Mouse (Mus musculus) heart, postnatal 0 days (tissue): ENCODE data around the gene Blcap. TPM values are rescaled to one million over a fixed set of nuclear protein-coding genes. Genes with fewer than 3 reads are reported as not detected.

Experiments
- ATAC-seq: fragments of 200-750 bp; cut with Nextera tagmentation; 2 replicates; pipeline ENCODE4 v1.8.0; 2017; ENCODE audit warnings: low read depth, moderate number of reproducible peaks, moderate library complexity; ENCODE audit not compliant: insufficient read depth
- DNase-seq: peaks from one replicate; pipeline ENCODE4 v3.0.0-alpha.2; 2016; ENCODE audit warnings: low spot score
- H3K27ac ChIP-seq: fragments of 300-500 bp; sonication (generic); 2 replicates; pipeline ENCODE4 v1.5.1; 2014; ENCODE audit warnings: low read depth, mild to moderate bottlenecking
- H3K27me3 ChIP-seq: fragments of 300-500 bp; sonication (generic); 2 replicates; pipeline ENCODE4 v1.6.1; 2014; ENCODE audit warnings: low read length, mixed read lengths; ENCODE audit not compliant: control insufficient read depth, insufficient read depth
- H3K36me3 ChIP-seq: fragments of 300-500 bp; sonication (generic); replicated peaks from 2 replicates; pipeline ENCODE4 v1.6.1; 2014; ENCODE audit warnings: low read length, mixed read lengths; ENCODE audit not compliant: control insufficient read depth, insufficient read depth
- H3K4me1 ChIP-seq: fragments of 300-500 bp; sonication (generic); 2 replicates; pipeline ENCODE4 v1.6.1; 2014; ENCODE audit warnings: antibody characterized with exemption; ENCODE audit not compliant: control insufficient read depth, insufficient read depth
- H3K4me2 ChIP-seq: fragments of 300-500 bp; sonication (generic); 2 replicates; pipeline ENCODE4 v1.6.1; 2014; ENCODE audit warnings: low read depth, mild to moderate bottlenecking, low read length, moderate library complexity
- H3K4me3 ChIP-seq: fragments of 300-500 bp; sonication (generic); 2 replicates; pipeline ENCODE4 v1.5.1; 2014; ENCODE audit warnings: low read depth, low read length
- H3K9ac ChIP-seq: fragments of 300-500 bp; sonication (generic); replicated peaks from 2 replicates; pipeline ENCODE4 v1.6.1; 2014; ENCODE audit warnings: low read depth, low read length, mixed read lengths
- H3K9me3 ChIP-seq: fragments of 300-500 bp; sonication (generic); replicated peaks from 2 replicates; pipeline ENCODE4 v1.6.1; 2016; ENCODE audit warnings: low read length; ENCODE audit not compliant: control insufficient read depth
- CTCF ChIP-seq: IDR thresholded peaks from 2 replicates; pipeline ENCODE4 v1.5.1; 2016; ENCODE audit warnings: antibody characterized with exemption, control low read depth, low read depth
- EP300 ChIP-seq: IDR thresholded peaks from 2 replicates; pipeline ENCODE4 v1.6.1; 2016; ENCODE audit warnings: antibody characterized with exemption, low read depth
- WGBS: fragments of 180-500 bp; shearing (Covaris S2); extraction: QIAGEN DNeasy Blood & Tissue Kit; methylation state at CpG from one replicate; pipeline ENCODE4 v1.1.7; 2014; 5-methylcytosine and 5-hydroxymethylcytosine counted together
- polyA plus RNA-seq: library from polyadenylated mRNA; unstranded; fragments of >200 nt; fragmentation: Nextera tagmentation; extraction: Ambion mirVana; gene quantifications from 2 replicates; pipeline ENCODE4 v1.2.1, GENCODE M21; 2015
- total RNA-seq: library from RNA; depleted of rRNA; stranded (reverse); fragments of >200 nt; gene quantifications from 2 replicates; pipeline ENCODE4 v1.2.3, GENCODE M21; 2014; ENCODE audit warnings: low replicate concordance

Blcap gene
- total and polyA plus RNA-seq, 2 experiments from 2014 or later: 35.5 to 49.5 TPM

- no peak for TF ChIP-seq CTCF
- no peak for TF ChIP-seq EP300
- Histone ChIP-seq H3K27me3 (no peaks in the 10 kb centered on the region), H3K9me3 (no peaks in the 10 kb centered on the region), H3K4me2 (no peak overlapping the region), H3K36me3 (peaks cover 22% of the 10 kb centered on the region), H3K4me1 (peaks cover 17% of the 10 kb centered on the region), H3K4me3 (no peak overlapping the region), H3K9ac (no peak overlapping the region), H3K27ac (no peak overlapping the region)
- 51% methylated on average over 10 of the region's 10 CpGs for WGBS
- DNase-seq: peak; percentile 33
- ATAC-seq: peak; percentile 67; the same call in 1 of the 2 replicates
These were observed 18.8 kb downstream of the Blcap start for GRCm38 (mm10) chr2:157552158-157552886.

DNA sequence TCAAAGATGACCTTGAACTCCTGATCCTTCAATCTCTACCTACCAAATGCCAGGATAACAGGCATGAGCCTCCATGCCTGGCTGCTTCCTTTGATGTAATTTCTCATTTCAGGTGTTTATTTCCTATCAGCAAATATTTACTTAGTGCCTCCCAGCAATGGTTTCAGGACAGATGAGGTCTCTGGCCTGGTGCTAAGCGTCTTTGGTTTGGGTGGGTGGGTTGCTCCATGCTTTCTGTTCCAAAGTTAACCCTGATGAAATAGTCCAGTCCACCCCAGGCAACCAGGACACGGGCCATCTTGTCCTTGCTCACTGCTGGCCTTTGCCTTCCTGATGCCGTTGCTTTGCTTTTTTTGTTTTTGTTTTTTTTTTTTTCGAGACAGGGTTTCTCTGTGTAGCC, 20.8 kb downstream of the Blcap start:
- peaks cover 16% of the 10 kb centered on the region for H3K4me1 ChIP-seq
- TF ChIP-seq CTCF (no peak), EP300 (no peak)
- no peak overlapping the region for H3K4me3 ChIP-seq
- no peak overlapping the region for H3K4me2 ChIP-seq
- DNase-seq (no peak), ATAC-seq (no peak)
- 82% methylated on average over 4 of the region's 4 CpGs for WGBS
- no peaks in the 10 kb centered on the region for H3K9me3 ChIP-seq
- H3K9ac ChIP-seq: no peak overlapping the region
- peaks cover 27% of the 10 kb centered on the region for H3K36me3 ChIP-seq
- no peaks in the 10 kb centered on the region for H3K27me3 ChIP-seq
- no peak overlapping the region for H3K27ac ChIP-seq

GRCm38 (mm10) chr2:157546686-157547085, 24.4 kb downstream of the Blcap start:
- Histone ChIP-seq H3K9ac (no peak overlapping the region), H3K27ac (no peak overlapping the region), H3K4me2 (no peak overlapping the region), H3K27me3 (no peaks in the 10 kb centered on the region), H3K4me3 (no peak overlapping the region), H3K4me1 (no peaks in the 10 kb centered on the region), H3K36me3 (peaks cover 53% of the 10 kb centered on the region), H3K9me3 (no peaks in the 10 kb centered on the region)
- TF ChIP-seq EP300 (no peak), CTCF (no peak)
- DNase-seq (no peak), ATAC-seq (no peak)

GRCm38 (mm10) chr2:157544333-157544888, 26.7 kb downstream of the Blcap start:
- Histone ChIP-seq H3K9ac (no peak overlapping the region), H3K9me3 (no peaks in the 10 kb centered on the region), H3K4me3 (no peak overlapping the region), H3K36me3 (peaks cover 52% of the 10 kb centered on the region), H3K4me1 (no peaks in the 10 kb centered on the region), H3K27me3 (no peaks in the 10 kb centered on the region), H3K27ac (no peak overlapping the region), H3K4me2 (no peak overlapping the region)
- DNase-seq (no peak), ATAC-seq (no peak)
- TF ChIP-seq CTCF (no peak), EP300 (no peak)
- 83% methylated on average over 9 of the region's 9 CpGs for WGBS

GRCm38 (mm10) chr2:157542415-157542814, 28.7 kb downstream of the Blcap start:
- Histone ChIP-seq H3K4me1 (no peaks in the 10 kb centered on the region), H3K4me2 (no peak overlapping the region), H3K9me3 (no peaks in the 10 kb centered on the region), H3K4me3 (no peak overlapping the region), H3K27me3 (no peaks in the 10 kb centered on the region), H3K36me3 (peaks cover 37% of the 10 kb centered on the region), H3K9ac (no peak overlapping the region), H3K27ac (no peak overlapping the region)
- DNase-seq (no peak), ATAC-seq (no peak)
- 89% methylated on average over 4 of the region's 4 CpGs for WGBS
- TF ChIP-seq EP300: no peak
- no peak for TF ChIP-seq CTCF

DNA sequence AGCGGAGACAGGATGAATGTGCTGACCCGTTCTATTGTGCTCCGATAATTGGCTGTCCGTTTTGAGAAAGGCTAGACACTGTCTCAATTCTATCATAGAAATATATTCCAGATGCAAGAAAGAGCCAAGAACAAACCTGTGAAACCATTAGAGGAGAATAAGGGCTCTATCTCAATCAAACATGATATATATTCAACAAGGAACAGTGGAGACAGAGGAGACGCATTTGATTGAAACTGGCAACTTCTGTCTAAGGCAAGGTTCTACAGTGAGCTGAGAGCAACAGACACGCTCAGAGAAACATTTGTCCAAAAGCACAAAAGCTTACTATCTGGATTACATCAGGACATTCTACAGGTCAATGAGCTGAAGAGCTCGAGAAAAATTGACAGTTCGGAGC, 29.4 kb downstream of the Blcap start:
- ATAC-seq: no peak
- H3K27me3 ChIP-seq: no peaks in the 10 kb centered on the region
- WGBS: 83% methylated on average over 8 of the region's 8 CpGs

More for the DNA sequence above, 29.4 kb downstream of the Blcap start:
- DNase-seq: no peak
- Histone ChIP-seq H3K36me3 (peaks cover 30% of the 10 kb centered on the region), H3K4me3 (no peak overlapping the region), H3K9me3 (no peaks in the 10 kb centered on the region), H3K9ac (no peak overlapping the region), H3K27ac (no peak overlapping the region), H3K4me1 (peaks cover 2% of the 10 kb centered on the region; the same call in 1 of the 2 replicates), H3K4me2 (no peak overlapping the region)
- TF ChIP-seq CTCF (no peak), EP300 (no peak)
